Mouse (Mus musculus) midbrain, embryonic 14.5 days (tissue): Measurements from ENCODE around the gene Mapk3. TPM values are rescaled to one million over a fixed set of nuclear protein-coding genes. Genes with fewer than 3 reads are reported as not detected.
A peak's percentile ranks its signal among the peaks of the same experiment; 100 is the strongest.
"Not testable (repeated sequence)": the region's sequence is repeated elsewhere in the genome, so short reads cannot be mapped to it uniquely, and the experiment has no call there.

Experiments
- ATAC-seq: fragments of 200-750 bp; cut with Nextera tagmentation; 2 replicates; pipeline ENCODE4 v1.8.0; 2017; ENCODE audit warnings: moderate number of reproducible peaks, moderate library complexity; ENCODE audit not compliant: low FRiP score, low TSS enrichment
- DNase-seq: peaks from one replicate; pipeline ENCODE4 v3.0.0-alpha.2; 2015
- H3K27ac ChIP-seq: fragments of 300-500 bp; sonication (generic); replicated peaks from 2 replicates; pipeline ENCODE4 v1.5.1; 2014; ENCODE audit warnings: mild to moderate bottlenecking, low read depth, low read length, moderate library complexity
- H3K27me3 ChIP-seq: fragments of 300-500 bp; sonication (generic); 2 replicates; pipeline ENCODE4 v1.6.1; 2014; ENCODE audit warnings: low read length, control low read depth, mixed read lengths; ENCODE audit not compliant: control insufficient read depth, insufficient read depth
- H3K36me3 ChIP-seq: fragments of 300-500 bp; sonication (generic); 2 replicates; pipeline ENCODE4 v1.6.1; 2014; ENCODE audit warnings: low read length, control low read depth; ENCODE audit not compliant: control insufficient read depth, insufficient read depth
- H3K4me1 ChIP-seq: fragments of 300-500 bp; sonication (generic); 2 replicates; pipeline ENCODE4 v1.6.1; 2014; ENCODE audit warnings: mild to moderate bottlenecking, antibody characterized with exemption, low read length, control low read depth; ENCODE audit not compliant: control insufficient read depth, insufficient read depth
- H3K4me2 ChIP-seq: fragments of 300-500 bp; sonication (generic); 2 replicates; pipeline ENCODE4 v1.6.1; 2014; ENCODE audit warnings: mild to moderate bottlenecking, low read length, moderate library complexity
- H3K4me3 ChIP-seq: fragments of 300-500 bp; sonication (generic); replicated peaks from 2 replicates; pipeline ENCODE4 v1.5.1; 2014; ENCODE audit warnings: low read depth, low read length
- H3K9ac ChIP-seq: fragments of 300-500 bp; sonication (generic); replicated peaks from 2 replicates; pipeline ENCODE4 v1.6.1; 2014; ENCODE audit warnings: mild to moderate bottlenecking, low read length, moderate library complexity
- H3K9me3 ChIP-seq: fragments of 300-500 bp; sonication (generic); 2 replicates; pipeline ENCODE4 v1.6.1; 2016; ENCODE audit warnings: low read length, control low read depth, mixed read lengths; ENCODE audit not compliant: control insufficient read depth
- WGBS: fragments of 180-500 bp; shearing (Covaris S2); extraction: QIAGEN DNeasy Blood & Tissue Kit; methylation state at CpG from one replicate; pipeline ENCODE4 v1.1.7; 2014; 5-methylcytosine and 5-hydroxymethylcytosine counted together
- polyA plus RNA-seq: library from polyadenylated mRNA; unstranded; fragments of >200 nt; fragmentation: Nextera tagmentation; extraction: Ambion mirVana; gene quantifications from 2 replicates; pipeline ENCODE4 v1.2.1, GENCODE M21; 2014

The Mapk3 gene
- polyA plus RNA-seq, 1 experiment from 2014 or later, result 78.4 TPM

DNA sequence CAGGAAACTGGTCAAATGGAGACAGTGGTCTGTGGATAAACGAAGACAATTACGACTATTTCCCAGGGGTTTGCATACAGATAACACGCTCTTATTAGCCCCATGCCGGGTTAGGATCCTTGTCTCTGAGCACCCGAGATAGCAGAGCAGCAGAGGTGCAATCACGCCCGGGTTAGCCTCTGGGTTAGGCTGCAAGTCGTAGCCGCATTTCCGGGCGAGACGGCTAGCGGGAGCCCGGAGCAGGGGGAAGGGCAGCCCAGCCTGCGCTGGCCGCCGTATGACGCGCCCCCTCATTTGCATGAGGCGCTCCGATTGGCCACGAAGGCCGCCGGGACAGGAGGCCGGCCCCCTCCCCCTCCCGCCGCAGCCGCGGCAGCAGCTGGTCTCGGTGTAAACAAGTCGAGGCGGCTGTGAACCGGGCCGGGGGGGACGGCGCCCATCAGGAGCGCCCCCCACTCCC, 17.2 kb downstream of the Mapk3 start, which contains the start of gene Ypel3:
TSS of gene Ypel3 (plus strand) at position 358 of the 460 bp plus-strand sequence.
- Histone ChIP-seq H3K36me3 (peaks cover 19% of the 10 kb centered on the region), H3K4me3 (peak within 1 kb of the TSS; percentile 80), H3K9ac (peak within 1 kb of the TSS; percentile 94), H3K27ac (peak within 1 kb of the TSS; percentile 85), H3K27me3 (no peaks in the 10 kb centered on the region), H3K4me2 (peak within 1 kb of the TSS; percentile 95), H3K4me1 (peaks cover 37% of the 10 kb centered on the region), H3K9me3 (no peaks in the 10 kb centered on the region)
- WGBS, result under 1% methylated on average over 37 of the region's 37 CpGs
- peak; percentile 89 for ATAC-seq
- DNase-seq, result peak; percentile 96

DNA sequence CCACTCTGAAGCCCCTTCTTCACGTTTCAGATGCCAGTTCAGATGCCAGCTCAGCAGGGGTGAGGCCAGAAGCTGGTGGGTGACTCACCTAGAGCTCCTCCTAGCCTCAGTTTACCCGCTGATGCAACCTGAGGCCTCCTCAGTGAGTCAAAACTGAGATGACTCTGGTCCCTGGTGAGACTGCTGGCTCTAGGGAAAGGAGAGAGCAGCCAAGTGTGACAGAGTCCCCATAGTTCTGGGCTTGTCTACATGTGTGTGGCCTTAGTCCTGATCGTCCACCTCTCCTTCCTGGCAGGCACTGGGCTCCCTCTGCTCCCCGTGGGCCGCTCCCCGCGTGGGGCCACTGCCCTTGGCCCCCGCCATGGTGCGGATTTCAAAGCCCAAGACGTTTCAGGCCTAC, 18.1 kb downstream of the Mapk3 start:
- Histone ChIP-seq H3K36me3 (peaks cover 12% of the 10 kb centered on the region), H3K27me3 (no peaks in the 10 kb centered on the region), H3K9ac (peak overlapping the region; percentile 94), H3K9me3 (no peaks in the 10 kb centered on the region), H3K4me1 (peaks cover 37% of the 10 kb centered on the region), H3K27ac (peak overlapping the region; percentile 85), H3K4me2 (peak overlapping the region; percentile 95), H3K4me3 (peak overlapping the region; percentile 80)
- ATAC-seq (no peak), DNase-seq (no peak)
- WGBS, result 36% methylated on average over 10 of the region's 10 CpGs

DNA sequence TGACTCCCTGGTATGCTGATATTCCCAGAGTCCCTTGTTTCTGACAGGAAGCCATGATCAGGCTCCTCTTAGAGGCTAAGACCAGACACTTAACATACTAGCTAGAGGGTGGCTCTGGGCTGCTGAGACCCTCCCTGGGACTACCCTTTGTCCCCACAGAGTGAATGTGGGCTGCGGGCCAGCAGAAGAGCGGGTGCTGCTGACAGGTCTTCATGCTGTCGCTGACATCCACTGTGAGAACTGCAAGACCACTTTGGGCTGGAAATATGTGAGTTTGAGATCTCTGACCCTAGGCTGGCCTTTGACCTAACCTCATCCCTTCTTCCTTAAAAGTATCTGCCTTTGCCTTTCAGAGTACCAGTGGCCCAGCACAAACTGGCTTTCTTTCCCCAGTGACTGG, 18.7 kb downstream of the Mapk3 start:
- H3K9ac ChIP-seq, result peak overlapping the region; percentile 94; the same call in 1 of the 2 replicates
- peaks cover 37% of the 10 kb centered on the region for H3K4me1 ChIP-seq
- peaks cover 11% of the 10 kb centered on the region for H3K36me3 ChIP-seq
- H3K9me3 ChIP-seq, result no peaks in the 10 kb centered on the region
- DNase-seq (no peak), ATAC-seq (no peak)
- H3K4me2 ChIP-seq, result peak overlapping the region; percentile 95
- H3K4me3 ChIP-seq, result 0 out of 2 replicates have a peak overlapping the region, but pooled peaks have one; percentile 80
- WGBS, result 93% methylated on average over 3 of the region's 3 CpGs
- H3K27ac ChIP-seq, result no peak overlapping the region
- H3K27me3 ChIP-seq, result no peaks in the 10 kb centered on the region

DNA sequence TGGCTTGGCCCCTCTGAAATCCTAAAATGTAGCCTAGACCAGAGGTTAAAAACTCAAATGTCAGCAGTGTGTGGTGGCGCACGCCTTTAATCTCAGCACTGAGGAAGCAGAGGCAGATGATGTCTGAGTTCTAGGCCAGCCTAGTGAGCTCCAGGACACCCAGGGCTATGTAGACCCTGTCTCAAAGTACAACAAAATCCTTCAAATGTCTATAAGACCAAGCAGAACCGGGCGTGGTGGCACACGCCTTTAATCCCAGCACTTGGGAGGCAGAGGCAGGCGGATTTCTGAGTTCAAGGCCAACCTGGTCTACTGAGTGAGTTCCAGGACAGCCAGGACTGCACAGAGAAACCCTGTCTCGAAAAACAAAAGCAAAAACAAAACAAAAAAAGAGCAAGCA, 19.7 kb downstream of the Mapk3 start:
- H3K9ac ChIP-seq, H3K4me3 ChIP-seq, H3K9me3 ChIP-seq, ATAC-seq, DNase-seq, H3K27ac ChIP-seq, H3K27me3 ChIP-seq: not testable (repeated sequence)
- Histone ChIP-seq H3K36me3 (peaks cover 11% of the 10 kb centered on the region), H3K4me1 (peaks cover 37% of the 10 kb centered on the region), H3K4me2 (peak overlapping the region; percentile 83)
- 95% methylated on average over 7 of the region's 7 CpGs for WGBS

DNA sequence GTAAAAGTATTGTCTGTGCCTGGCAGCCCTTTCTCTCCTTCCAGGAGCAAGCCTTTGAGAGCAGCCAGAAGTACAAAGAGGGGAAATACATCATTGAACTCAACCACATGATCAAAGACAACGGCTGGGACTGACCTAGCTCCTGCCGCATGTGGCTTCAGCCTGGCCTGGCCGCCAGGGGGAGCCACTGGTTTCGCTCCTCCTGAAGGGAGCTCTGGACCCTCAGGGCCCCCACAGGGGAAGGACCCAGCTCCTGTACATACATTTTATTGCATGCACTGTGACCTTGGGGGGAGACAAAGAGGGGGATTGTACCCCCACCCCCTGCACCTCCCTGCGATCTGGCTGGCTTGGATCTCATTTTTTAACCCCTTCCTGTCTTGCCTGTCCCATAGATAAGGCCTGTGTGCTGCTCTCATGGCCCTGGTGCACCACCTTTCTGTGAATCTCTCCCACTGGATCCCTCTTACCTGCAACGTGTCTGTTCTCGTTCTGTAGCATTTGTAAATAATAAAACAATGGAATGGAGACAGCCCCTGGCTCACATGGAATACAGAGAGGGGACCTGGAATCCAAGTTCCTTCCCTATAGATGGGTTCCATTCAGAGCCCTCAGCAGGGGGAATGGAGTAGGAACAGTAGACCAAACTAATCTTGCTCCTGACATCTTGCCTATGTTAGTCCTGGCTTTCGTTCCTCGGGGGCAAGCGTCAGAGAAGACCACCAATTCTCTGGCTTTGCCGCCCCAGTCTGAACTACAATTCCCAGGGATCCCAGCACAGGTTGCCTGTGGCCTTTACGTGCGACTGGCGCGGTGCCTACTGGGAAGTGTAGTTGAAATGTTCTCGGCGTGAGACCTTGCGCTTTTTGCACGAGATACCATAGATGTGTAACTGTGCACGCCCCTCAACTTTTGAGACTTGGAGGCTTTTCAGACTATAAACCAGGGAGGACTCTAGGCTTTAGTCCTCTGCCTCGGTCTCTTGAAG, 20.9 kb downstream of the Mapk3 start:
- no peaks in the 10 kb centered on the region for H3K27me3 ChIP-seq
- peak overlapping the region; percentile 83 for H3K27ac ChIP-seq
- peak overlapping the region; percentile 34 for H3K9ac ChIP-seq
- DNase-seq, result peak; percentile 96
- peaks cover 23% of the 10 kb centered on the region for H3K36me3 ChIP-seq
- peak overlapping the region; percentile 83 for H3K4me2 ChIP-seq
- H3K9me3 ChIP-seq, result no peaks in the 10 kb centered on the region
- peaks cover 37% of the 10 kb centered on the region for H3K4me1 ChIP-seq
- peak; percentile 64 for ATAC-seq
- H3K4me3 ChIP-seq, result peak overlapping the region; percentile 42
- WGBS, result 2% methylated on average over 21 of the region's 21 CpGs

DNA sequence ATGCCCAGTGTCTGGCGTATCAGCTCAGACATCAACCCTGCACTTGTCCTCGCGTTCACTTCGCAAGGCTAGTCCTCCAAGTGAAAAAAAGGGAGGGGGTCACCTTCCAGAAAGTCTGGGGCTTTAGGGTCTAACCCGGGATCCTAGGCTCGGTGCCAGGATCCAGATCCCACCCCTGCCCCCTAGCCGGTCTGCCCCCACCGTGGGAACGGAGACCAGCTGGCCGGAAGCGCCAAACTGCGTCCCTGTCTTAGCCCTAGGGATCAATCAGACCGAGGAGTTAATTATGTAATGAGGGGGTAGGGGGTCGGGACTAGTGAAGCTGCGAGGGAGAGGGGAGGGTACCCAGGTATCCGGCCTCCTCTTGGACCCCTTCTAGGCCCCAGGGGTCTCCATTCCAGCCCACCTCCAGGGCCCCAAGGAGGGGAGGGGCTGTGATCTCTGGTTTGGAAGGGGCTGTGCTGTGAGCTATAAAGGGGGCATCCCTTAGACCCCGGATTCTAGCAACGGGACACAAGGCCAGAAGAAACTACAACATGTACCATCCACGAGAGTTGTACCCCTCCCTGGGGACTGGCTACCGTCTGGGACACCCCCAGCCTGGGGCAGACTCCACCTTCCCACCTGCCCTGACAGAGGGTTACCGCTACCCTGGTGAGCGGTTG, 21.7 kb downstream of the Mapk3 start, which contains the start of gene Tbx6:
TSS of gene Tbx6 (plus strand) at position 513 of the 665 bp plus-strand sequence.
- peak within 1 kb of the TSS; percentile 42 for H3K4me3 ChIP-seq
- 6% methylated on average over 22 of the region's 22 CpGs for WGBS
- DNase-seq, result no peak
- peaks cover 31% of the 10 kb centered on the region for H3K4me1 ChIP-seq
- no peaks in the 10 kb centered on the region for H3K9me3 ChIP-seq
- peak within 1 kb of the TSS; percentile 34 for H3K9ac ChIP-seq
- peaks cover 31% of the 10 kb centered on the region for H3K36me3 ChIP-seq
- peak; percentile 2; the same call in 1 of the 2 replicates for ATAC-seq
- peak within 1 kb of the TSS; percentile 83 for H3K27ac ChIP-seq
- no peaks in the 10 kb centered on the region for H3K27me3 ChIP-seq
- H3K4me2 ChIP-seq, result peak within 1 kb of the TSS; percentile 83

DNA sequence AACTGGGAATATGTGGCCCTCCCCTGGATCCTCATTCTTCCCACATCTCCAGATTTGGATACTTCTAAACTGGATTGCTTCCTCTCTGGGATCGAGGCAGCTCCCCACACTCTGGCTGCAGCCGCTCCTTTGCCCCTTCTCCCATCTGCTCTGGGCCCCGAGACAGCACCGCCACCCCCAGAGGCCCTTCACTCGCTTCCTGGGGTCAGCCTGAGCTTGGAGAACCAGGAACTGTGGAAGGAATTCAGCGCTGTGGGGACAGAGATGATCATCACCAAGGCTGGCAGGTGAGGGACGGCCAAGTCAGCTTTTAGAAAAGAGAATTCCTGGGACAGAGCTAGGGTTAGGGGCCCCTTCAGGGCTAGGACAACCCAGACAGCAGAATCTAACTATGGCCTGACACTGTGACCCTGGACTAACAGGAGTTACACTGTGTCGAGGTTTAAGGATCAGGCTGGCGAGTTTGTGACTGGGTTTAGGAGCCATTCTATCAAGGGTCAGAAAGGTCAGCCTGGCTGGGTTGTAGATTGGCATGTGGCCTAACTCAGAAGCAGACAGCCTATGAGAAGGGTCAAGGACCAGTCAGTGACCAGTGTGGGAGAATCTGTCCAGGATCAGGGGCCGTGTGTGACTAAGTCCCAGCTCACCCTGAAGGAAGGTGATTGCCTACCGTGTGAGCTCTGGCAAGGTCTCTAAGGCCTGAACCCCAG, 22.4 kb downstream of the Mapk3 start:
- Histone ChIP-seq H3K4me1 (peaks cover 27% of the 10 kb centered on the region), H3K9me3 (no peaks in the 10 kb centered on the region), H3K4me2 (peak overlapping the region; percentile 83), H3K9ac (peak overlapping the region; percentile 24), H3K27me3 (no peaks in the 10 kb centered on the region), H3K4me3 (no peak overlapping the region), H3K36me3 (peaks cover 38% of the 10 kb centered on the region), H3K27ac (no peak overlapping the region)
- DNase-seq (no peak), ATAC-seq (no peak)
- 44% methylated on average over 11 of the region's 11 CpGs for WGBS

DNA sequence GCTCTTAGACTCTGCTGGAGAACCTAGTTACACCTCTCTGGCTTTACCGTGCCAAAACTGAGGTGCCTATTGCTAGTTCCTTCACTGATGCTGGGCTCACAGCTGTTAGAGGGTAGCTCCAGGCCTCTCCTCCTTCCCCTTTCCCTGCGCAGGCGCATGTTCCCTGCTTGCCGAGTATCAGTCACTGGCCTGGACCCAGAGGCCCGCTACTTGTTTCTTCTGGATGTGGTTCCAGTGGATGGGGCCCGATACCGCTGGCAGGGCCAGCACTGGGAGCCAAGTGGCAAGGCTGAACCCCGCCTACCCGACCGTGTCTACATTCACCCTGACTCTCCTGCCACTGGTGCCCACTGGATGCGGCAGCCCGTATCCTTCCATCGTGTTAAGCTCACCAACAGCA, 23.3 kb downstream of the Mapk3 start:
- no peak overlapping the region for H3K4me3 ChIP-seq
- H3K4me1 ChIP-seq, result peaks cover 22% of the 10 kb centered on the region
- ATAC-seq (no peak), DNase-seq (no peak)
- H3K9ac ChIP-seq, result no peak overlapping the region
- H3K4me2 ChIP-seq, result no peak overlapping the region
- H3K36me3 ChIP-seq, result peaks cover 47% of the 10 kb centered on the region
- no peaks in the 10 kb centered on the region for H3K9me3 ChIP-seq
- WGBS, result 88% methylated on average over 13 of the region's 13 CpGs
- no peak overlapping the region for H3K27ac ChIP-seq
- no peaks in the 10 kb centered on the region for H3K27me3 ChIP-seq
